Mouse (Mus musculus) regulatory T cell (primary cell): ENCODE results near the gene Atp11b.

Experiments used
- in situ Hi-C: fragments of 300-600 bp; cut with MboI, MseI; formaldehyde crosslinking; loops from one replicate; pipeline ENCODE4 v1.15.1; 2025; ENCODE audit warnings: high pct_unique_total_duplicates

The Atp11b gene

DNA sequence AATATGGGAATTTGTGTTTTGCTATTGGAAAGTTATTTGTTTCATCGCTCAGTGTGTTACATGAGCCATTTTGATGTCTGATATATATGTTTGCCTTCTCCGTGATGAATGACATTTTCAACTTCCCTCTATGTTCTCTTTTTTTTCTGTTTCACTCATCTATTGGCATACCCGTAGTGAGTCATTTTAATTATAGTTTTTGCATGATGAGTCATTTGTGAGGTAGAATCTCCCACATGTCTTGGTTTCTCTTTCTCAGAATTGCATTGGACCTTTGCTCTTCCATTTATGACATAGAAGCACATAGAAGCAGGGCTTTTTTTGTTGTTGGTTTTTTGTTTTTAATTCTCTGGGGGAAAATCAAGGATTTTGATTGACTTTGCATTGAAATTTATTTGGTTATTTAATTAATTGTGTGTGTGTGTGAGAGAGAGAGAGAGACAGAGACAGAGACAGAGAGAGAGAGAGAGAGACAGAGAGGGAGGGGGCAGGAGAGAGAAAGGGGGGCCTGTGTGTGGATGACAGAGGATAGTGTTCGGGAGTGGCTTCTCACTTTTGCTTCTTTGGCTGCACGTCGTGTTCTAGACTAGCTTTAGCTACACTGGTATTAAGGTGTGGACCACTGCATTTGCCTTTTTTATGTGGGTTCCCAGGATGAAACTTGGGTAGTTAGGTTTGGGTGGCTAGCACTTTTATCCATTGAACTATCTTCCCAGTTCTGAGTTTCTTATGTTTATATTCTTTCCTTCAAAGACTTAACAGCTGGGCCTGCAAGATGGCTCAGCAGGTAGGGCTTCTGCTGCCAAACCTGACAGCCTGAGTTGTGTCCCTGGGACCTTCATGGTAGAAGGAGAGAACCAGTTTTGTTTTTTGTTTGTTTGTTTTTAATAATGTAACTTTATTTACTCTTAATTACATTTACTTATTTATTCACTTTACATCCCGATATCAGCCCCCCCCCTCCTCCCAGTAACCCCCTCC, 11.0 kb downstream of the Atp11b start:
- in situ Hi-C loops, result loop anchor here (5.0 to 10.0 kb wide), 3 partner anchors 38 to 1520 kb away; no protein-coding TSS in a partner anchor

DNA sequence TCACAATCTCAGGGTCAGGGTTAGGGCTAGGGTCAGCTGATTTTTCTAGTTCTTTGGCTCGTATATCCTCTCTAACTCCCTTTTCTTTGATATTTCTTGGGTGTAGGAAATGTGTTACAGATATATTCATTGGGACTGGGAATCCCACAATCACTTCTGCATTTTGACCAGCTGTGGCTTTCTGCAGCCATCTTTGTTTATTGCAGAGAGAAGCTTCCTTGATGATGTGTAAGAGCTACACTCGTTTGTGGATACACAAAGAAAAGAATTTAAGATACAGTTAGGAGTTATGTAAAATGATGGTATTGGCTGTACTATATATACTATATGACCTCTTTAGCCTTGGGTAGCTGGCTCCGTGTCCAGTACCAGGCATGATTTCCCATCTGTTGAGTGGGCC, 25.8 kb downstream of the Atp11b start:
- in situ Hi-C loops, result no loop called here

DNA sequence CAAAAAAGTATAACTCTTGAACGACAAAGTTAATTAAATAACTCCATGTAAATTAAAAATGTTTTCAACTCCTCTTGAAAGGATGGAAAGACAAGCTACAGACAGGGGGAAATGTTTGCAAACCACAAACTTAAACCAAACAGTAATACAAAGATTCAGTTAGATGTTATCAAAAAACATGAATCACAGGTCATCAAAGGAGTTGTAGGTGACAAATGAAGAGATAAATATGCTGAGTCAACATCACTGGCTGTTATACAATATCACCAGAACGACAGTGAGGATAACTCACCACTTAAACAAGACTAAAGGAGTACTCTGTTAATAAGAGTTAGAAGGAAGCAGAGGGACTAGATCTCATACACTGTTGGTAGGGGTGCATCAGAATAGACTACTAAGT, 48.1 kb downstream of the Atp11b start:
- in situ Hi-C loops, result no loop called here

DNA sequence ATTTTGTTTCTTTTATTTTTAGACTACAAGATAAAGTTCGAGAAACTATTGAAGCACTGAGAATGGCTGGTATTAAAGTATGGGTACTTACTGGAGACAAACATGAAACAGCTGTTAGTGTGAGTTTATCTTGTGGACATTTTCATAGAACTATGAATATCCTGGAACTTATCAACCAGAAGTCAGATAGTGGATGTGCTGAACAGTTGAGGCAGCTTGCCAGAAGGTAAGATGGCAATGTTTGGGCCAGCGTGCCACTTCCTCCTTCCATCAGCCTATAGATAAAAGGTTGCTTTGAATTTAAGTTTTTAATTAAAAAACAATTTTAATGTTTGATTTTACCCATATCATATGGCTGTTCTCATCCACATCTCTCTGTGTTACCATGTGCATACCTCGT, 66.0 kb downstream of the Atp11b start:
- in situ Hi-C loops, result no loop called here

DNA sequence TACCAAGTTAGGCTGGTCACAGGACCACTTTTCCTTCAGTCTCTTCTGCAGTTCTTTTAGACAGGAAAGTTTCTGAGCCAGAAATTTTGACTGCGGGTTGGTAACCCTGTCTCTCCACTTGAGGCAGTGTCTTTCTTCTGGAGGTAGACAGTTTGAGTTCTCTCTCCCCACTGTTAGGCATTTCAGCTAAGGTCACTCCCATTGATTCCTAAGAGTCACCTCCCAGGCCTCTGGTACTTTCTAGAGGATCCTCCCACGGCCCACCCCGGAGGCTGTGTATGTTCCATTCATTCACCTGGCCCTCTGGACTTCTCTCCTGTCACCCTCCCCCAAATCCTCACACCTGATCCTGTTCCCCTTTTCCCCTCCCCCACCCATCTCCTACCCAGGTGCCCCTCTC, 68.1 kb downstream of the Atp11b start:
- in situ Hi-C loops, result no loop called here

DNA sequence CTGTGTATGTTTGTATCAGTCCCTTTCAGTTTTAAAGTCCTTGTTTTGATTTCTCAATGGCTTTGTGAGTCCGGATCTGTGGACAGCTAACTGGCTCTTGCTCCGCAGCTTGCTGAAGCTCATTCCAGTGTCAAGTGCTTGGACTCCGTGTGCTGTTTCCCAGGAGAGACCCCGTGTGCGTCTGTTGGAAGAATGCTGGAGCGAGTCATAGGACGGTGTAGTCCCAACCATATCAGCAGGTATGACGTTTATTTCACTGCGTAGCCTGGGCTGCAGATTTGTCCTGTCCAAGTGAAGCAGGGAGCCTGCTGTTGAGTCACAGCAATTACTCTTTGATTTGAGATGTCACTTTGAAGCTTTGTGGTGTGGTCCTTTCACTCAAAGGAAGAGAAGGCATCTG, 95.4 kb downstream of the Atp11b start:
- in situ Hi-C loops, result no loop called here

DNA sequence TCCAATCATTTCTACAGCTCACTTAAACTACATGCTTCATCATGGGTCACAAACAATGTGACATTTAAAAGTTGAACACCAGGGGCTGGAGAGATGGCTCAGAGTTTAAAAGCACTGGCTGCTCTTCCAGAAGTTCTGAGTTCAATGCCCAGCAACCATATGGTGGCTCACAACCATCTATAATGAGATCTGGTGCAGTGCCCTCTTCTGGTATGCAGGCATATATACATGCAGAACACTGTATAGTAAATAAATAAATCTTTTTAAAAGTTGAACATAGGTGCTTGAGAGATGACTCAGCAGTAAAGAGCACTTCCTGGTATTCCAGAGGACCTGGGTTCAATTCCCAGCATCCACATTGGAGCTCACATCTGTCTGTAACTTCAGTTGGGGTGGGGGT, 129.4 kb downstream of the Atp11b start:
- in situ Hi-C loops, result no loop called here

DNA sequence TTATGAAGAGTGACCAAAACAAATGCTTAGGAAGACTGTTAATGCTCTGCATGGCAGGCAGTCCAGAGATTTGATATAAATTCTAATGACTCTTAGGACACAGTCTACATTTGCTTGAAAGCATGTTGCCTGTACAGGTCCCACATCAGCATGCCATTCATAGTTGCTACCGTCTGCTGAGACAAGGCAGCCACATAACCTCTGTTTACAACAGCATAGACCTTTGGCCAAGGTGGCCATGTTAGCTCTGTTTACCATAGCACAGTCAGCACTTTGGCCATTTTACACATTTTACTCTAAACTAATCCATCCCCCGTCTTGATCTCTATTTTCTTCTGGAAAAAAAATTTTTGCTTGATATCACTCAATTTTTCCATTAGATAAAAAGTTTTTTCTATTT, 135.6 kb downstream of the Atp11b start:
- in situ Hi-C loops, result no loop called here

DNA sequence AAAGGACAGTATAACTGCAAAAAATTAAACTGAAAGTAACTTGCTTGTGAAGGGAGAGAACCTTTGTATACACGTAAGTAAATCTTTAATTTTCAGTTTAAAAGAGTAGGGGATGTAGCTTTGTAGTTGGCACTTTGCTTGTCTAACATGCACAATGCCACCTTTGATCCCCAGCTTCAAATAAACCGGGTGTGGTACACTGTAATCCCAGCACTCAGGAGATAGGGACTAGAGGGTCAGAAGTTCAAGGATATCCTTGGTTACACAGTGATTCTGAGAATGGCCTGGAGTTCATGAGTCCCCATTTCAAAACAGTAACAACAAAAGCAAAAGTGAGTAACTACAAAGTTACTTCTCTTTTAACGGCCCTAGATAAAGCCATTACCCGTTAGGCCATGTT, 137.2 kb downstream of the Atp11b start:
- in situ Hi-C loops, result no loop called here

DNA sequence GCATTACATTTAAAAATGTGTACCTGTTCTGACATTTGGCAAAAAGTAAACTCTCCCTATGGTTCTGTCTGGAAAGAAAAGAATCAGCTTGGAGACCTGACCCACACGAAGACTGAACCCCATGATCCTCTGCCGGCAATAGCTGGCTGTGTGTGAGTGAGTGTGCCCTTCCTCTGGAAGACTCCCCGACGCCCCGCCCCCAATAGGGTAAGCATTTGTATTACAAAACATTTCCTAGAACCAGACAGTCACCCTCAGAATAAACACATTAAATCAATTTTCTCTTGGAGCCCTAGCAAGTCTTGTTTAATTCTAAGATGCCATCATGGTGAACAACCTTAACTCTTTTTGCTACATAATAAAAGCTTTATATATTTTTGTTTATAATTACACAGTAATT, 139.2 kb downstream of the Atp11b start:
- in situ Hi-C loops, result no loop called here

DNA sequence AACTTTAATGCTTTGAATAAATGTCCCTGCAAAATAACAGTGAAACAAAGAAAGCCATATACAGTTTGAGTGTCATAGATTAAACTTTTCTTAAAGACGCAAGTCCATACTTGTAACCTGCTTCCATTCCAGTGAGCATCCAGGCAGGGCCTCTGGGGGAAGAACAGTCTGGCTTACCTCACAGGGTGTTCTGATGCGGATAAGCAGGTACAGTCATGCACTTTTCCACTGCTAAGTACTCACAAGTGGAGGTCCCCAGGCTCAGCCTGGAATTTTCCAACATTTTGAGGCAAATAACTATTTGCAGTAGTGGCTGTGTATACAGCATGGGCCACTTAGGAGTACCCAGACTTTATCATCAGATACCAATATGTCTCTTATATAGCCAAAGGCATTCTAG, 144.0 kb downstream of the Atp11b start:
- in situ Hi-C loops, result no loop called here

DNA sequence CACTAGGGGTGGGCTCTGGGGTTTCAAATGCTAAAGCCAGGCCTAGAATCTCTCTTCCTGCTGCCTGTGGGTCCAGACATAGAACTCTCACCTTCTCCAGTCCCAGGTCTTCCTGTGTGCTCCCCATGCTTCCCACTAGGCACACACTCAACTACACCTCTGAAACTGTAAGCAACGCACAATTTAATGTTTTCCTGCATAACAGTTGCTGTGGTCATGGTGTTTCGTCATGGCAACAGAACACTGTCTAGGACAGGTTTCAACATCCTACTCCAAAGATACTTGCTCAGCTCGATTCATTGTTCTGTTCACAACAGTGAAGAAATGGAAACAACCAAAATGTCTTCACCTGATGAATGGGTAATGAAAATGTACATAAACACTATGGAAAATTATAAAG, 145.2 kb downstream of the Atp11b start:
- in situ Hi-C loops, result no loop called here

DNA sequence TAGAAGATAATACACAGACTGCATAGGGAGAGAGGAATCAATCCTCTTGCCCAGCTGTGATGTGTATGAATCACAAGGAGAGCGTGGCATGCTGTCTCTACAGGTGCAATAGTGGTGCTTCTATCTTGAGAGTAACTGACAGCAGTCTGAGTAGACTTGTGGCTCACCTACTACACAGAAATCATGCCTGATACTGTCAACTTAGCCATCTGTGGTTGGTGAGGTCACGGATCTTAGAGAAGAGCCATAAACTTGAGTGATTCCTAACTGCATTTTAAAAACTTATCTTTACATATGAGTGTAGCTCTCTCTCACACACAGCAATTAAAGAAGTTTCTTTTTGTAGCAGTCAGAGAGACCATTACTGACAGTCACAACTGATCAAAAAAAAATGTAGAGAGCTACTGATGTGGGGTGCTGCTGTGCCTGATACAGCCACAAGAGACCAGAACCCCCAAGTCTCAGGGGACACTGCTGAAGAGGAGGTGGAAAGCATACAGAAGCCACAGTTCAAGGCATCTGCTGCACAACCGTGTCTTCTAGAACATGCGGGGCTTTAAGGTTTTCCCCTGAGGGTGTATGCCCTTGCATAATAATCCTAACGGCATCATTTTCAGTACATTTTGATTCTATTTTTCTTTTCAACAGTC, 146.8 kb downstream of the Atp11b start:
- in situ Hi-C loops, result no loop called here
